Mouse (Mus musculus) mammary gland, adult 2 months (tissue): Measurements from ENCODE around the gene Kif4. TPM values are rescaled to one million over a fixed set of nuclear protein-coding genes. Genes with fewer than 3 reads are reported as not detected.

Experiments used
- polyA plus RNA-seq: library from polyadenylated mRNA; depleted of rRNA; stranded (reverse); fragments of >200 nt; gene quantifications from 2 replicates; pipeline ENCODE4 v1.2.3, GENCODE M21; 2012; ENCODE audit warnings: low replicate concordance; rRNA removed

Gene Kif4
- 0.17 and 0.37 TPM in 2 replicates for polyA plus RNA-seq

DNA sequence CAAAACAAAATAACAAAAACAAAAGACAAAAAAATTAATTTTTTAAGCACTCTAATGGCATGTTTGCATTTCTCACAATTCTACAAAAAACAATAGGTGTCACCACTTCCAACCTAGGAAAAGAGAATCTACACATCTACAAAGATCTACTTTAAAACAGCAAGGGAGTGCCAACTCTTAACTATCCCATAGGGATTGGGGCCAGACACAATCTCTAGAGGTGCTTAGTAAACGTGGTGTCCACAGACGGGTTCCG is at the start of gene Kif4:
Gene Kif4, plus strand, starts transcription at position 192 of the 256 bp plus-strand sequence.

GRCm38 (mm10) chrX:100594791-100595190 is 30.7 kb upstream of the Kif4 start, which contains the start of gene P2ry4:
Gene P2ry4 (minus strand): TSS chrX:100594869.

DNA sequence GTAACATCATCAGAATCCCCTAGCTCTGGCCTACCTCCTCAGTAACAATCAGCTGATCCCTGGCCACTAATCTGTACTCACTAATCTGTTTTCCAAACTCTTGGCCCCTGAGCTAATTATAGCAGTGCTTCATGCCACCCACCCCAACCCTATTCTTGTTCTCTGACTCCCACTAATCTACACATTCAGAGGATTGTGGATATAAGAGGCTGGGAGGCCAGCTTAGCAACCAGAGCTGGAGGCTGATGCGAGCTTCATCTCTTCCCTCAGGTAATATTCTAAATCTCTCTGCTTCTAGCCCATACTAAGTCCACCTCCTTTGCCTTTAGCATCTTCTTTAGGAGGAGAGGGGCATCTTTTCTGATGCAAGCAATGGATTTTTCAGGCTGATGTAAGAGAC is 20.2 kb upstream of the Kif4 start, which contains the start of gene Arr3:
Gene Arr3, plus strand, starts transcription at position 184 of the 400 bp plus-strand sequence.

DNA sequence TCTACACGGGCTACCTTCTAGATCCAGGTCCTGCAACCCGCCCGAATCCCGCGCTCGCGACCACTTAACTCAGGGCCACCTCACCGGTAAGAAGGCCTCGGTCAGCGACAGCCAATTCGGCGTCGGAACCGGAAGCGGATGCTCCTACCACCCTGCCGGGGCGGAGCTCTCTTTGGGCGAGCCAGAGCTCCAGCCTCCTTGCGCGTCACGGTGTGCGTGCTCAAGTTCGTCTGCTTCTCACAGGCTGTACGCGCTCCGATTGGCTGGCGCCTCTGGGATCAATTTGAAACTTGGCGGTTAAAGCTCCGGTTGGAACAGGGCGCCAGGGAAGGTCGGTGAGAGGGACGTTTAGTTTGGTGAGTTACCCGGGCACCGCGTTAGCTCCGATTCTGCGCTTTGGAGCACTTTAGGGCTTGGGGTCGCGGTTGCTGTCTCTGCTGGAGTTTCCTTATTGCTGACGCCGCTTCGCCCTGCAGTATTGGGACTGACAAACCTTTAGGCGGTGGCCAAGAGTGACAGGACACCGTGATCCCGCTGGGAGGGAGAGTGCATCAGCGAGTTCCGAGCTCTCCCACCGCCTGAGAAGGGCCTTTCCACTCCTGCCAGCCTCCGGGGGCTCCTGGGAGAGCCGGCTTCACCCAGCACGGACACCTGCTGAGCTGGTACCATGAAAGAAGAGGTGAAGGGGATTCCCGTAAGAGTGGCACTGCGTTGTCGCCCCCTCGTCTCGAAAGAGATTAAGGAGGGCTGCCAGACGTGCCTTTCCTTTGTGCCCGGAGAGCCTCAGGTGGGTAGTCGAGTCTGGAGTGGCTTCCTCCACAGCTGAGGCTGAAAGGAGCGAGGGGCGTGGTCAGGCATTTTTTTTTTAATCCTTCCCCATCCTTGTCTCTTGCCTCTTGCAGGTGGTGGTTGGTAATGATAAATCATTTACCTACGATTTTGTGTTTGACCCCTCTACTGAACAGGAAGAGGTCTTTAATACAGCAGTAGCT is 561 bp downstream of the Kif4 start, which contains the start of gene Pdzd11:
Gene Pdzd11, minus strand, starts transcription at position 767 of the 992 bp plus-strand sequence.

GRCm38 (mm10) chrX:100729665-100730188 is 104.2 kb downstream of the Kif4 start, which contains the start of gene Gdpd2:
Gene Gdpd2 (plus strand): TSS chrX:100729873.

DNA sequence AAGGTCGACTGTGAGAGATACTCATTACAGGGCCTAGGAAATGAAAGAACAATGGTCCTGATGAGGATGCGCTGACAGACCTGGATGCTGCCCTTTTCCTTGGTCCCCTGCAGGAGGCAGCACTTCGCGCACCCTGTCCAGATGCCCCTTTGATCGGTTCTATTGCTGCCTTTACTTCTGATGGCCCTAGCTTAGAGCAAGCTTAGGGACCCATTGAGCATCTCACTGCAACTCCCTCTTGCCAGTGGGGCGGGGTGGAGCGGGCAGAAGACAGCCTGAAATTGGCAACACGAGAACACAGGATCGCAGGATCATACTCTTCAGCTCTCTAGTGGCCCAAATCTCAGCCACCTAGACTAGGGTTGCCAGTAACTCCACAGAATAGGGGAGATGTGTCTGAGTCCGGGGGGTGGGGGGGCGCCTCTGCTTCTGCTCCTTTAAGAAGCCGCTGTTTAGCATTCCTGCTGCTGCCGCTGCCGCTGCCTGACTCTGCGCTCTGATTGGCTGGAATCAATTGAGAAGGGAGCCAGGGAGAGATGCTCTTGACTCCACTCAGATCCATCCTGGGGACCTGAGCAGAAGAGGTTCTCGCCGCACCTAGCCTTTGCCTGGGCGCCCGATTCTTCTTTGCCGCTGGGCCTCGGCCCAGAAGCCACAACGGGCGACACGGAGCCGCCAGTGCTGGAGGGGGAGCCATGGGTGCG is 141.8 kb downstream of the Kif4 start, which contains the start of gene Dlg3:
Gene Dlg3, plus strand, starts transcription at position 542 of the 704 bp plus-strand sequence.

Other genes with a start within 250 kb of the Kif4 start
- not detected in 2 replicates for gene Otud6a, start 196.7 kb upstream of the Kif4 start, polyA plus RNA-seq
- gene Awat2, start 183.0 kb upstream of the Kif4 start, polyA plus RNA-seq = 0.56 and 1.7 TPM in 2 replicates
- gene Igbp1, start 131.4 kb upstream of the Kif4 start, polyA plus RNA-seq = 12.5 and 29.6 TPM in 2 replicates
- 0.47 TPM in 1 of 2 replicates, not detected in the other for gene Dgat2l6, start 100.9 kb upstream of the Kif4 start, polyA plus RNA-seq
- gene Awat1, start 53.5 kb upstream of the Kif4 start, polyA plus RNA-seq = 2.7 TPM in 1 of 2 replicates, not detected in the other
- gene P2ry4, start 30.9 kb upstream of the Kif4 start, polyA plus RNA-seq = 0.08 and 0.27 TPM in 2 replicates
- not detected in 2 replicates for gene Arr3, start 20.2 kb upstream of the Kif4 start, polyA plus RNA-seq
- 10.2 and 17.8 TPM in 2 replicates for gene Pdzd11, start 831 bp downstream of the Kif4 start, polyA plus RNA-seq
- 1.2 and 4.5 TPM in 2 replicates for gene Gdpd2, start 104.1 kb downstream of the Kif4 start, polyA plus RNA-seq
- 5.3 and 8.4 TPM in 2 replicates for gene Dlg3, start 142.0 kb downstream of the Kif4 start, polyA plus RNA-seq